Mouse (Mus musculus): Measurements from ENCODE around the gene M6pr.

The M6pr gene

GRCm38 (mm10) chr6:122298223-122298609, 10.3 kb upstream of the M6pr start:
- DNase-seq (ENCODE audit: low read depth) = no peak

GRCm38 (mm10) chr6:122299621-122300133, 8.8 kb upstream of the M6pr start:
- no peak for DNase-seq (ENCODE audit: low read depth)

- no peak for DNase-seq (ENCODE audit: low read depth)
These were observed 6.4 kb upstream of the M6pr start for GRCm38 (mm10) chr6:122302121-122302520.

- DNase-seq (ENCODE audit: low read depth) = no peak
These were observed 5.9 kb upstream of the M6pr start for GRCm38 (mm10) chr6:122302661-122303060.

GRCm38 (mm10) chr6:122303526-122303925, 5.0 kb upstream of the M6pr start:
- DNase-seq (ENCODE audit: low read depth) = no peak

- DNase-seq (ENCODE audit: low read depth) = peak; percentile 70
These were observed 4.2 kb upstream of the M6pr start for GRCm38 (mm10) chr6:122304355-122304754.

- no peak for DNase-seq (ENCODE audit: low read depth)
These were observed 3.5 kb upstream of the M6pr start for GRCm38 (mm10) chr6:122304790-122305555.

- no peak for DNase-seq (ENCODE audit: low read depth)
These were observed 1.8 kb upstream of the M6pr start for GRCm38 (mm10) chr6:122306707-122307106.

- DNase-seq (ENCODE audit: low read depth) = no peak
These were observed 400 bp upstream of the M6pr start for GRCm38 (mm10) chr6:122308136-122308504.

- DNase-seq (ENCODE audit: low read depth) = no peak
These were observed 983 bp downstream of the M6pr start for GRCm38 (mm10) chr6:122309446-122309960.

GRCm38 (mm10) chr6:122310187-122310820, 1.8 kb downstream of the M6pr start:
- no peak for DNase-seq (ENCODE audit: low read depth)

- no peak for DNase-seq (ENCODE audit: low read depth)
These were observed 10.2 kb downstream of the M6pr start for GRCm38 (mm10) chr6:122318726-122319125.

- DNase-seq (ENCODE audit: low read depth) = no peak
These were observed 16.9 kb downstream of the M6pr start for GRCm38 (mm10) chr6:122325361-122325975.

GRCm38 (mm10) chr6:122333081-122333612, 24.6 kb downstream of the M6pr start:
- DNase-seq (ENCODE audit: low read depth) = no peak

- no peak for DNase-seq (ENCODE audit: low read depth)
These were observed 26.3 kb downstream of the M6pr start for GRCm38 (mm10) chr6:122334786-122335340.

- no peak for DNase-seq (ENCODE audit: low read depth)
These were observed 29.0 kb downstream of the M6pr start for GRCm38 (mm10) chr6:122337546-122337945.

GRCm38 (mm10) chr6:122339047-122339647, 30.6 kb downstream of the M6pr start:
- DNase-seq (ENCODE audit: low read depth) = peak; percentile 38

GRCm38 (mm10) chr6:122339648-122340341, 31.3 kb downstream of the M6pr start:
- DNase-seq (ENCODE audit: low read depth) = peak; percentile 49

GRCm38 (mm10) chr6:122340349-122341000, 32.0 kb downstream of the M6pr start, which contains the start of gene Phc1:
Gene Phc1 (minus strand): TSS chr6:122340561.
- DNase-seq (ENCODE audit: low read depth) = peak; percentile 31

- DNase-seq (ENCODE audit: low read depth) = no peak
These were observed 32.7 kb downstream of the M6pr start for GRCm38 (mm10) chr6:122341038-122341810.

Data from c-Kit-positive CD71-positive TER-119-negative erythroid progenitor cells, embryonic 14.5 days (primary cell).